Mouse (Mus musculus): ENCODE data around the gene Thsd4.

DNA sequence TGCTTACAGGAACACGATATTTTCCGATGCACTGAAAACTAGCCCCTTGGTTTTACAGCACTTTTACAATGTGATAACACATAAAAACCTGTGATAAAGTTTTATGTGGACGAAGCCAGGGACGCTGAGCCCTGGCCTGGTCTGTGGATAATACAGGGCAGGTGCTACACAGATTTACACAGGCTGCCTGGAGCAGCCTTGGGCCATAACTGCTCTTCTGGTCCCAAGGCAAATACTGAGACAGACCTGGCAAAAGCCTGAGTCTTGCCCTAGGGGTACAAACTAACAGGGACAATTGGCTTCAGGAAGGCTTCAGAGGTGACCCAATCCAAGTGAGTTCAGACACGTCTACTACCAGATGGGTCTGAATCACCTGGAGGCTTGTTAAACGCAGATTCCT is 170.7 kb downstream of the Thsd4 start:
- no peak for TF ChIP-seq POLR2A (IDR thresholded peaks at IDR 0.05; ENCODE audit: low read depth, low read length)
- TF ChIP-seq CTCF (conservative IDR thresholded peaks at IDR 0.05; ENCODE audit: insufficient read depth, insufficient read length, low read depth, low read length): no peak
